Mouse (Mus musculus) monocyte, adult 59 days (primary cell): ENCODE results near the gene Map1lc3b. TPM values are rescaled to one million over a fixed set of nuclear protein-coding genes. Genes with fewer than 3 reads are reported as not detected.

ENCODE experiments used
- total RNA-seq, 2 experiments: library from RNA; stranded (reverse); gene quantifications; one replicate each; pipeline ENCODE4 v1.2.4; 2023

Gene Map1lc3b
- 100 to 1,000 TPM; 181 to 193 TPM for total RNA-seq

GRCm38 (mm10) chr8:121590203-121591177, at the start of gene Map1lc3b:
Map1lc3b (plus strand) TSS chr8:121590361.

GRCm38 (mm10) chr8:121544276-121544785, 45.8 kb upstream of the Map1lc3b start, which contains the start of gene 1700018B08Rik:
1700018B08Rik (minus strand) TSS chr8:121544320.

GRCm38 (mm10) chr8:121578676-121579451, 11.3 kb upstream of the Map1lc3b start, which contains the start of gene Fbxo31:
Fbxo31 (minus strand) TSS chr8:121578806.

Other genes starting within 250 kb of the Map1lc3b start
- not detected for gene 1700018B08Rik, start 46.0 kb upstream of the Map1lc3b start, total RNA-seq
- 10 to 100 TPM; 16.7 to 17.3 TPM for gene Fbxo31, start 11.6 kb upstream of the Map1lc3b start, total RNA-seq
- 1 to 10 TPM in 1 of 2 experiments, under 1 TPM in 1; 0.97 to 2.2 TPM for gene Zcchc14, start 62.5 kb downstream of the Map1lc3b start, total RNA-seq
- not detected for gene Jph3, start 139.3 kb downstream of the Map1lc3b start, total RNA-seq
- gene Klhdc4, start 239.2 kb downstream of the Map1lc3b start, total RNA-seq, result 10 to 100 TPM; 33.1 to 40.7 TPM